Mouse (Mus musculus) small intestine, adult 2 months (tissue): ENCODE measurements around the gene Adamts15.

ENCODE experiments used
- CTCF ChIP-seq: fragments of 200-500 bp; IDR thresholded peaks from 2 replicates; pipeline ENCODE4 v1.5.1; 2012; ENCODE audit warnings: low read depth, mild to moderate bottlenecking, control low read depth, inconsistent platforms, low read length, moderate library complexity, mixed read lengths; ENCODE audit not compliant: insufficient replicate concordance, insufficient read length; ENCODE audit errors: extremely low read depth
- POLR2A ChIP-seq: fragments of 200-500 bp; IDR thresholded peaks from 2 replicates; pipeline ENCODE4 v1.6.1; 2012; ENCODE audit warnings: low read depth, mild to moderate bottlenecking, control low read depth, inconsistent platforms, low read length, moderate library complexity

- TF ChIP-seq CTCF: peak; percentile 60; the same call in 1 of the 2 replicates
- no peak for TF ChIP-seq POLR2A
Measured at GRCm38 (mm10) chr9:30936674-30937438, 14.6 kb upstream of the Adamts15 start.
